Mouse (Mus musculus): ENCODE data around the gene Tnk1. TPM values are rescaled to one million over a fixed set of nuclear protein-coding genes. Genes with fewer than 3 reads are reported as not detected.

The Tnk1 gene
- polyA plus RNA-seq, 1 experiment from 2014 or later = 11.7 TPM

DNA sequence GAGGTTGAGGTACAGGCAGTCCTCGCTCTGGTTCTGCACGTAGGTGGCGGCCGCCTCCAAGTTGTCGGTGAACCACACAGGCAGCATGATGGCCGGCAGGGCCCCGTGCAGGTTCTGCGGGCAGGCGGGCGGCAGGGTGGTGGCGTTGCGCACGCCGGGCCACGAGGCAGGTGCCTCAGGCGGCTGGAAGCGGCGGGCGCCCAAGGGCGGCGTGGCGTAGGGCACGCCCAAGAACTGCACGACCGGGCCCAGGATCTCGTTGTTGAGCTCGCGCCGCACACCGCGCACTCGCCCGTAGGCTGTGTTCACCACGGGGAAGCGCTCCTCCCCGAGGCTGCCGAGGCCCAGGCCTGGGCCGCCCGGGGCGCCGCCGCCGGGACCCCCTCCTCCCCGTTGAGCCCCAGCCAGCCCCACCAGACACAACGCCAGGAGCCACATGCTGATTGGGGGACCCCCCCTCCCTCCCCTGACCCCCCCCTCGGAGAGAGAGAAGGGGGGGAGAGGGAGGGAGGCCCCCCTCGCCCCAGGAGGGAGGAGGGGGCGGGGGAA lies 24.5 kb downstream of the Tnk1 start:
- Histone ChIP-seq H3K4me2 (replicated peaks; ENCODE audit: low read depth) (peak overlapping the region; percentile 72), H3K27me3 (replicated peaks; ENCODE audit: control insufficient read depth, insufficient read depth, low read length) (peaks cover 15% of the 10 kb centered on the region; the same call in 1 of the 2 replicates), H3K4me1 (replicated peaks; ENCODE audit: control insufficient read depth, insufficient read depth, low read length) (no peaks in the 10 kb centered on the region), H3K36me3 (ENCODE audit: control insufficient read depth, insufficient read depth) (no peaks in the 10 kb centered on the region), H3K27ac (ENCODE audit: low read depth, low read length) (no peak overlapping the region), H3K9ac (ENCODE audit: low read depth, low read length) (peak overlapping the region; percentile 50), H3K4me3 (ENCODE audit: low read depth, low read length) (peak overlapping the region; percentile 38), H3K9me3 (ENCODE audit: control insufficient read depth) (no peaks in the 10 kb centered on the region)
- peak; percentile 21 for TF ChIP-seq CTCF (IDR thresholded peaks at IDR 0.05; ENCODE audit: low read depth)
- ATAC-seq = no peak
- WGBS = 12% methylated on average over 42 of the region's 48 CpGs

DNA sequence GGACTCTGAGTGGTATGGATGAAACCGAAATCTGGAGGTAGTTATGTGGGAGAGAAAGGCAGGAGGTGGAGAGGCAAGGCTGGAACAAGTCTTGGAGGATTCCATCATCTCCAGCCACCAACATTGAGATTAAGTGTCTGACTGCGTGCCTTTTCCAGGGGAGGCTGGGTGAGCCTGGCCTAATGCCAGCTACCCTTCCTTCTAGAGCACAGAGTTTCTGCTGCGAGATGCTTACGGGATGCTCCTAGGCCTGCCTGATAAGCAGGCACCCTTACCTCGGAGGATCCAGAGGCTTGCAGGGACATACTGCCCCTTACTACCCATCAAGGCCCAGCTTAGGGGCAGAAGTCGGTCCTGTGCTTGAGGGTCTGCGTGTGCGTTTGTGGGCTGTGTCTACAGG lies 25.0 kb downstream of the Tnk1 start:
- H3K4me1 ChIP-seq (replicated peaks; ENCODE audit: control insufficient read depth, insufficient read depth, low read length) = no peaks in the 10 kb centered on the region
- WGBS = 58% methylated on average over 8 of the region's 8 CpGs
- H3K4me2 ChIP-seq (replicated peaks; ENCODE audit: low read depth) = peak overlapping the region; percentile 72
- H3K9ac ChIP-seq (ENCODE audit: low read depth, low read length) = peak overlapping the region; percentile 50; the same call in 1 of the 2 replicates
- H3K36me3 ChIP-seq (ENCODE audit: control insufficient read depth, insufficient read depth) = no peaks in the 10 kb centered on the region
- no peaks in the 10 kb centered on the region for H3K9me3 ChIP-seq (ENCODE audit: control insufficient read depth)
- no peak for TF ChIP-seq CTCF (IDR thresholded peaks at IDR 0.05; ENCODE audit: low read depth)
- ATAC-seq = no peak
- peaks cover 15% of the 10 kb centered on the region; the same call in 1 of the 2 replicates for H3K27me3 ChIP-seq (replicated peaks; ENCODE audit: control insufficient read depth, insufficient read depth, low read length)
- peak overlapping the region; percentile 38 for H3K4me3 ChIP-seq (ENCODE audit: low read depth, low read length)
- H3K27ac ChIP-seq (ENCODE audit: low read depth, low read length) = no peak overlapping the region

DNA sequence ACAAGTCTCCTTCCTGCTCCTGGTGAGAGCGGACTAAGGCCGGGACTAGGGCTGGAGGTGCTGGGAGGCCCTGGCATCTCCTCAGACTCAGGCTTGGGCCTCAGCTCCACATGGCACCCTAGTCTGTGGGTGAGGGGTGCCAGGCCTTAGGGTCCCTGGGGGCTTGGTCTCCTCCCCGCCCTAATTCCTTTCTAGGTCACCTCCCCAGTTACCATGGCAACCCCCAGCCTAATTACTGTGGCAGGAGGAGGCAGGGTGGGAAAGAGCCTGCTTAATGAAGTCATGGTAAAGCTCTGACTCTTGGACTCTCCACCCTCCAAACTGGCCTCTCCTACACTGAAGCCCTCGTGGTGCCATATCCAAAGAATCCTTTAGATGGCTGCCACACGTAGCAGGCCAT lies 29.7 kb downstream of the Tnk1 start:
- no peak for TF ChIP-seq CTCF (IDR thresholded peaks at IDR 0.05; ENCODE audit: low read depth)
- Histone ChIP-seq H3K9ac (ENCODE audit: low read depth, low read length) (no peak overlapping the region), H3K27ac (ENCODE audit: low read depth, low read length) (no peak overlapping the region), H3K27me3 (replicated peaks; ENCODE audit: control insufficient read depth, insufficient read depth, low read length) (0 out of 2 replicates have a peak, but pooled peaks cover under 1% of the 10 kb centered on the region), H3K36me3 (ENCODE audit: control insufficient read depth, insufficient read depth) (peaks cover 20% of the 10 kb centered on the region; the same call in 1 of the 2 replicates), H3K4me1 (replicated peaks; ENCODE audit: control insufficient read depth, insufficient read depth, low read length) (no peaks in the 10 kb centered on the region), H3K9me3 (ENCODE audit: control insufficient read depth) (no peaks in the 10 kb centered on the region), H3K4me3 (ENCODE audit: low read depth, low read length) (no peak overlapping the region), H3K4me2 (replicated peaks; ENCODE audit: low read depth) (no peak overlapping the region)
- ATAC-seq = no peak
- 55% methylated on average over 5 of the region's 5 CpGs for WGBS

DNA sequence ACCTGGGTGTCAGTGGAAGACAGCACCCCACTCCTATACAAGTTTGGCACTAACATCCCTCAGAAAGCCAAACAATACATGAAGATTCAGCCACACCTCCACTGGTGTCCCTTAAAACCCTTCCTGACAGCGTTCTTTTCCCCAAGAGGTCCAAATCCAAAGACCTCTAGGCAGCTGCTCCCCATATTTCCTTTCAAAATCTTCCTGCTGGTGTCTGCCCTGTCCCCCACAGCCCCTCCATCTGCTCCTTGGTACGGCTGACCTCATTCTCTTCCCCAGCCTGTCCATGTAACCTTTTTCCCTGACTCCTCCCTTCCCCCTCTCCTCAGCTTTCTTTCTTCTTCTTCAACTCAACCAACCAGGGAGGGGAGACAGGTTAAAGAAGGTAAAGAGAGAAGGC lies 35.1 kb downstream of the Tnk1 start:
- peaks cover 20% of the 10 kb centered on the region; the same call in 1 of the 2 replicates for H3K36me3 ChIP-seq (ENCODE audit: control insufficient read depth, insufficient read depth)
- H3K9ac ChIP-seq (ENCODE audit: low read depth, low read length) = 0 out of 2 replicates have a peak overlapping the region, but pooled peaks have one; percentile 7
- H3K27ac ChIP-seq (ENCODE audit: low read depth, low read length) = no peak overlapping the region
- no peaks in the 10 kb centered on the region for H3K27me3 ChIP-seq (replicated peaks; ENCODE audit: control insufficient read depth, insufficient read depth, low read length)
- H3K4me1 ChIP-seq (replicated peaks; ENCODE audit: control insufficient read depth, insufficient read depth, low read length) = no peaks in the 10 kb centered on the region
- no peak overlapping the region for H3K4me3 ChIP-seq (ENCODE audit: low read depth, low read length)
- no peaks in the 10 kb centered on the region for H3K9me3 ChIP-seq (ENCODE audit: control insufficient read depth)
- no peak overlapping the region for H3K4me2 ChIP-seq (replicated peaks; ENCODE audit: low read depth)
- TF ChIP-seq CTCF (IDR thresholded peaks at IDR 0.05; ENCODE audit: low read depth) = no peak
- 61% methylated on average over 2 of the region's 2 CpGs for WGBS
- no peak for ATAC-seq

DNA sequence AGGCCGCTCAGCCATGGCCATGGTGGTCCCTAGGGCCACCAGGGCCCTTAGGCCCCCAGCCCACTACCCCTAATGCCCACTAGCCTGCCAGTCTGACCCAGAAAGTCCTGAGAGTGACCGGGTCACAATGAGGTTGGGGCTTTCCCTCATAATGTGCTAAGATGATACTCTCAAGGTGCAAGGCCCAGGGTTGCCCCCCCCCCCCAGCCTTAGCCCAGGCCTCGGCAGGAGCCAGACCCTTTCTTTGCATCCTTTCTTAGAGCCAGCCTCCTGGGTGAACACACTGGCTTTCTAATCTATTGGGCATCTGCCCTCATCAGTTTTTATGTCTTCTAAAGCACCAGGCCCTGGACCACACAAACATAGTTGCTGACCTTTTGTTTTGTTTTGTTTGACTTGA lies 36.5 kb downstream of the Tnk1 start, which contains the start of gene Spem1:
TSS of gene Spem1 (minus strand) at position 101 of the 400 bp plus-strand sequence.
- Histone ChIP-seq H3K4me2 (replicated peaks; ENCODE audit: low read depth) (no peak within 1 kb of the TSS), H3K9me3 (ENCODE audit: control insufficient read depth) (no peaks in the 10 kb centered on the region), H3K4me3 (ENCODE audit: low read depth, low read length) (no peak within 1 kb of the TSS), H3K36me3 (ENCODE audit: control insufficient read depth, insufficient read depth) (peaks cover 15% of the 10 kb centered on the region; the same call in 1 of the 2 replicates), H3K27me3 (replicated peaks; ENCODE audit: control insufficient read depth, insufficient read depth, low read length) (no peaks in the 10 kb centered on the region), H3K9ac (ENCODE audit: low read depth, low read length) (no peak within 1 kb of the TSS), H3K4me1 (replicated peaks; ENCODE audit: control insufficient read depth, insufficient read depth, low read length) (no peaks in the 10 kb centered on the region), H3K27ac (ENCODE audit: low read depth, low read length) (no peak within 1 kb of the TSS)
- TF ChIP-seq CTCF (IDR thresholded peaks at IDR 0.05; ENCODE audit: low read depth) = no peak
- WGBS = 81% methylated on average over 3 of the region's 3 CpGs
- ATAC-seq = no peak

DNA sequence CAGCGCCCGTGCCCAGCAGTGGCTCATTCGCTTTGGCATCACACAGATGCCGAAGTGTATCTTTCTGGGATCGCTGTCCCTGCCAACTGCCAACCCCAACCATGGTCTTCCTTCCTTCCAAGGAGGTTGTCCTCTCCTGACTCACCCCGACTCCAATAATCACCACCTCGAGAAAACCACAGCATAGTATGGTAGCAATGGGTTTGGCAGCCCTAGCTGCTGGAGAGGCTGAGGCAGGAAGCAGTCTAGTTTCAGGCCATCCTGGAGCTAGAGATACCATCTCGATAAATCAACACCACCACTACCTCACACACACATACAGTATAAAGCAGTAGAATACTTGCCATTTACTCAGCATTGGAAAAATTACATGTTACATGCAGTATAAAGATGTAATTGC lies 39.7 kb downstream of the Tnk1 start:
- Histone ChIP-seq H3K36me3 (ENCODE audit: control insufficient read depth, insufficient read depth) (no peaks in the 10 kb centered on the region), H3K27ac (ENCODE audit: low read depth, low read length) (no peak overlapping the region), H3K4me2 (replicated peaks; ENCODE audit: low read depth) (no peak overlapping the region), H3K4me3 (ENCODE audit: low read depth, low read length) (no peak overlapping the region), H3K27me3 (replicated peaks; ENCODE audit: control insufficient read depth, insufficient read depth, low read length) (no peaks in the 10 kb centered on the region), H3K9me3 (ENCODE audit: control insufficient read depth) (no peaks in the 10 kb centered on the region), H3K4me1 (replicated peaks; ENCODE audit: control insufficient read depth, insufficient read depth, low read length) (no peaks in the 10 kb centered on the region), H3K9ac (ENCODE audit: low read depth, low read length) (no peak overlapping the region)
- 91% methylated on average over 8 of the region's 8 CpGs for WGBS
- TF ChIP-seq CTCF (IDR thresholded peaks at IDR 0.05; ENCODE audit: low read depth) = no peak
- no peak for ATAC-seq
